Mouse (Mus musculus) CH12.LX (cell line): ENCODE measurements around the gene Sh2d6. TPM values are rescaled to one million over a fixed set of nuclear protein-coding genes. Genes with fewer than 3 reads are reported as not detected.

Experiments used
- DNase-seq: peaks from one replicate; pipeline ENCODE4 v3.0.0-alpha.2; 2013; ENCODE audit errors: extremely low read depth
- H3K27ac ChIP-seq: 2 replicates; pipeline ENCODE4 v1.5.1; 2012; ENCODE audit warnings: low read depth, mild to moderate bottlenecking, control low read depth, moderate library complexity; ENCODE audit not compliant: insufficient read depth
- H3K27me3 ChIP-seq: replicated peaks from 2 replicates; pipeline ENCODE3; 2012; ENCODE audit warnings: inconsistent platforms
- H3K36me3 ChIP-seq, 2 experiments: replicated peaks in 1 of 2; 2 replicates each; pipeline versions ENCODE3 to v1.6.1; 2012; ENCODE audit warnings: inconsistent platforms in 1 of 2, low read length in 1 of 2, mild to moderate bottlenecking in 1 of 2, mixed read lengths in 1 of 2, moderate library complexity in 1 of 2; ENCODE audit not compliant: control insufficient read depth in 1 of 2, insufficient read depth in 1 of 2
- H3K4me1 ChIP-seq, 2 experiments: 2 replicates each; pipeline ENCODE4 v1.6.1; 2012; ENCODE audit warnings: inconsistent platforms in 1 of 2, moderate library complexity in 1 of 2; ENCODE audit not compliant: insufficient read depth in 2 of 2, control insufficient read depth in 1 of 2
- H3K4me2 ChIP-seq: 2 replicates; pipeline ENCODE4 v1.6.1; 2012; ENCODE audit warnings: low read depth, mild to moderate bottlenecking, control low read depth; ENCODE audit not compliant: poor library complexity, insufficient read depth, severe bottlenecking
- H3K4me3 ChIP-seq, 3 experiments: fragments of 150-350 bp in 1 of 3; sonication (generic) in 1 of 3; replicated peaks in 1 of 3; 2 replicates each; pipeline versions ENCODE3 to v1.5.1; 2011 to 2012; ENCODE audit warnings: low read depth in 2 of 3, low read length in 2 of 3, mild to moderate bottlenecking in 2 of 3, moderate library complexity in 2 of 3, control low read depth in 1 of 3, improper control_type of control experiment in 1 of 3, inconsistent platforms in 1 of 3, mixed read lengths in 1 of 3; ENCODE audit not compliant: poor library complexity in 1 of 3
- H3K79me2 ChIP-seq: replicated peaks from 2 replicates; pipeline ENCODE4 v1.6.1; 2012; ENCODE audit warnings: mild to moderate bottlenecking, moderate library complexity; ENCODE audit not compliant: control insufficient read depth, poor library complexity, insufficient read depth, severe bottlenecking; ENCODE audit errors: extremely low read depth
- H3K9ac ChIP-seq: 2 replicates; pipeline ENCODE4 v1.6.1; 2012; ENCODE audit warnings: low read depth, mild to moderate bottlenecking, control low read depth, moderate library complexity; ENCODE audit not compliant: insufficient read depth
- H3K9me3 ChIP-seq: replicated peaks from 2 replicates; pipeline ENCODE3; 2012; ENCODE audit warnings: low read length, inconsistent platforms, mixed read lengths
- BHLHE40 ChIP-seq: IDR thresholded peaks from 2 replicates; pipeline ENCODE4 v1.6.1; 2011; ENCODE audit warnings: mild to moderate bottlenecking, low read depth, low read length, improper control_type of control experiment
- CHD1 ChIP-seq: IDR thresholded peaks from 2 replicates; pipeline ENCODE4 v1.6.1; 2012; ENCODE audit warnings: low read depth, low read length, improper control_type of control experiment, inconsistent platforms
- CHD2 ChIP-seq: IDR thresholded peaks from 2 replicates; pipeline ENCODE4 v1.6.1; 2011; ENCODE audit warnings: low read length, improper control_type of control experiment
- CTCF ChIP-seq, 2 experiments: IDR thresholded peaks in 1 of 2; conservative IDR thresholded peaks in 1 of 2; 2 replicates each; pipeline ENCODE4 v1.5.1; 2011 to 2012; ENCODE audit warnings: low read depth in 2 of 2, low read length in 2 of 2, improper control_type of control experiment in 1 of 2, inconsistent platforms in 1 of 2, mild to moderate bottlenecking in 1 of 2, moderate library complexity in 1 of 2
- E2F4 ChIP-seq: IDR thresholded peaks from 2 replicates; pipeline ENCODE4 v1.6.1; 2011; ENCODE audit warnings: low read depth, low read length, improper control_type of control experiment; ENCODE audit not compliant: insufficient replicate concordance
- JUND ChIP-seq: conservative IDR thresholded peaks from 2 replicates; pipeline ENCODE4 v1.6.1; 2011; ENCODE audit warnings: low read depth, low read length, improper control_type of control experiment
- KAT2A ChIP-seq: IDR thresholded peaks from 2 replicates; pipeline ENCODE4 v1.6.1; 2012; ENCODE audit warnings: low read length, improper control_type of control experiment, inconsistent platforms; ENCODE audit not compliant: insufficient replicate concordance
- MAFK ChIP-seq: IDR thresholded peaks from 2 replicates; pipeline ENCODE4 v1.6.1; 2011; ENCODE audit warnings: low read length, improper control_type of control experiment; ENCODE audit not compliant: insufficient replicate concordance
- MAX ChIP-seq: IDR thresholded peaks from 2 replicates; pipeline ENCODE4 v1.6.1; 2011; ENCODE audit warnings: low read length, improper control_type of control experiment
- MEF2A ChIP-seq: IDR thresholded peaks from 2 replicates; pipeline ENCODE4 v1.6.1; 2014; ENCODE audit warnings: low read depth, mild to moderate bottlenecking, inconsistent platforms, low read length, improper control_type of control experiment, borderline replicate concordance
- MXI1 ChIP-seq: IDR thresholded peaks from 2 replicates; pipeline ENCODE4 v1.6.1; 2011; ENCODE audit warnings: mild to moderate bottlenecking, low read depth, low read length, improper control_type of control experiment
- PAX5 ChIP-seq: IDR thresholded peaks from 2 replicates; pipeline ENCODE4 v1.6.1; 2012; ENCODE audit warnings: low read length, inconsistent platforms, mixed read lengths
- SMC3 ChIP-seq: IDR thresholded peaks from 2 replicates; pipeline ENCODE4 v1.6.1; 2011; ENCODE audit warnings: low read depth, low read length, improper control_type of control experiment
- USF2 ChIP-seq: conservative IDR thresholded peaks from 2 replicates; pipeline ENCODE4 v1.6.1; 2011; ENCODE audit warnings: low read depth, low read length, improper control_type of control experiment
- ZC3H11A ChIP-seq: IDR thresholded peaks from 2 replicates; pipeline ENCODE4 v1.6.1; 2012; ENCODE audit warnings: low read depth, mild to moderate bottlenecking, inconsistent platforms, low read length, improper control_type of control experiment
- ZKSCAN1 ChIP-seq: IDR thresholded peaks from 2 replicates; pipeline ENCODE4 v1.6.1; 2012; ENCODE audit warnings: low read depth, inconsistent platforms, low read length, improper control_type of control experiment, borderline replicate concordance
- dilution Hi-C: fragments of 300-500 bp; cut with MboI; formaldehyde crosslinking; loops from 2 replicates; pipeline ENCODE4 v1.14.3; 2020; ENCODE audit warnings: low sequenced_read_pairs; ENCODE audit not compliant: extremely low pct_unique_long_range_greater_than_20kb, extremely low pct_ligation_motif_present
- in situ Hi-C: fragments of 300-500 bp; cut with MboI; formaldehyde crosslinking; loops from 3 replicates; pipeline ENCODE4 v1.14.3; 2019; ENCODE audit warnings: low sequenced_read_pairs, low pct_ligation_motif_present, low pct_unique_long_range_greater_than_20kb, mixed read lengths
- polyA plus RNA-seq: library from polyadenylated mRNA; unstranded; fragments of >175 nt; gene quantifications from 2 replicates; pipeline ENCODE4 v1.2.1, GENCODE M21; 2012; ENCODE audit warnings: low read depth; ENCODE audit not compliant: insufficient read length
- total RNA-seq, 2 experiments: library from RNA; depleted of rRNA; stranded (reverse); fragments of 300-350 nt in 1 of 2; fragments of >200 nt in 1 of 2; gene quantifications; 2 replicates each; pipeline ENCODE4 v1.2.3; 2012 to 2014

The Sh2d6 gene
- total and polyA plus RNA-seq, 3 experiments, result 0.78 to 4.9 (median 1.7) TPM

DNA sequence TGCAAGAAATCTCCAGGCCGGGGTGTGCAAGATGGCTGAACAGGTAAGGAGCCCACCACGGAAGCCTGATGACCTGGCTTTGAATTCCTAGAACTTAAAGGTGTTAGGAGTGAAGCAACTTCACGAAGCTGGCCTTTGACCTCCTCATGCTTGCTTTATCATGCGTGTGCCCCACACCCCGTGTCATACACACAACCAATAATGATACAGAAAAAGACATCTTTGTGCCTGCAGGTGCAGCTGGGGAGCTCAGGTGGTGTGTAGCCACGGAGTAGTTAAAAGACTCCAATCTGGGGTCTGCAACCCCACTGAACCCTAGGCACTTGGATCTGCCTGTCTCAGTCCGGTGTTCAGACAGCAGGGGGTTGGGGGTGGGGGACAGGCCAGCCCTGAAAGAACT lies 44.0 kb upstream of the Sh2d6 start:
- H3K4me2 ChIP-seq, result no peak overlapping the region
- no peaks in the 10 kb centered on the region for H3K27me3 ChIP-seq
- TF ChIP-seq ZC3H11A (no peak), MAFK (no peak), KAT2A (no peak), CTCF (conservative IDR thresholded peaks at IDR 0.05 in 1 of 2, IDR thresholded peaks at IDR 0.05 in 1 of 2; ENCODE audit: low read depth in 2 of 2, low read length in 2 of 2) (no peak), USF2 (no peak), SMC3 (no peak), BHLHE40 (no peak), E2F4 (no peak), CHD1 (no peak), MAX (no peak), PAX5 (no peak), MEF2A (no peak), ZKSCAN1 (no peak), CHD2 (no peak), MXI1 (no peak), JUND (no peak)
- DNase-seq, result no peak
- no peak overlapping the region for H3K27ac ChIP-seq
- peaks cover 0 to 6% of the 10 kb centered on the region in 2 experiments; a peak in 1 of 4 replicates for H3K4me1 ChIP-seq
- dilution Hi-C loops, result no loop called here
- no peak overlapping the region for H3K9ac ChIP-seq
- H3K79me2 ChIP-seq, result no peaks in the 10 kb centered on the region
- in situ Hi-C loops, result no loop called here
- no peaks in the 10 kb centered on the region for H3K9me3 ChIP-seq
- peaks cover 40 to 71% of the 10 kb centered on the region in 2 experiments for H3K36me3 ChIP-seq
- H3K4me3 ChIP-seq, result no peak overlapping the region

DNA sequence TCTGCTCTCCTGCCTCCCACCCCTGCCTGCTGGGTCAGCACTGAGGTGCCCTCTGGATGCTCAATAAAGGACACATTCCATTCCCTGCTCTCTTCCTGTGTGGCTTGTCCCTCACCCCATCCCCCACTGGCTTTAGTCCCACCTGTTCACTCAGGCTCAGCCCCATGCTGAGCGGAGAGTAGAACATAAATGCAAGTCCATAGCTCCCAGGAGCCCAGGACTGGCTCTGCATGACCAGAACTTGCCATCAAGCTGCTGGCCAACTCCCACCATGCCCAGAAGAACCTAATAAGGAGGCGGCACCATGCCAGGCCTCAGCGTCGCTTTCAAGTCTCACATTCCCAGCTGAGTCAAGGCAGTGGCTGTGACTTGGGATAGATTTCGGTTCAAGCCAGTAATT lies 41.4 kb upstream of the Sh2d6 start:
- TF ChIP-seq KAT2A, result no peak
- Histone ChIP-seq H3K27ac (no peak overlapping the region), H3K79me2 (no peaks in the 10 kb centered on the region), H3K4me3 (no peak overlapping the region), H3K27me3 (no peaks in the 10 kb centered on the region), H3K4me1 (peaks cover 0 to 6% of the 10 kb centered on the region in 2 experiments; a peak in 1 of 4 replicates), H3K4me2 (no peak overlapping the region), H3K9ac (no peak overlapping the region), H3K36me3 (peaks cover 45 to 74% of the 10 kb centered on the region in 2 experiments), H3K9me3 (no peaks in the 10 kb centered on the region)
- no peak for DNase-seq
- dilution Hi-C loops (no loop called here), in situ Hi-C loops (no loop called here)
